Mouse (Mus musculus) megakaryocyte, embryonic 14.5 days (primary cell): Measurements from ENCODE around the gene Tmem235. TPM values are rescaled to one million over a fixed set of nuclear protein-coding genes. Genes with fewer than 3 reads are reported as not detected.
A peak's percentile ranks its signal among the peaks of the same experiment; 100 is the strongest.

Experiments
- H3K27me3 ChIP-seq: replicated peaks from 2 replicates; pipeline ENCODE3; 2012; ENCODE audit warnings: inconsistent platforms
- H3K36me3 ChIP-seq: replicated peaks from 2 replicates; pipeline ENCODE3; 2012; ENCODE audit warnings: low read length, inconsistent platforms, mixed read lengths
- H3K4me1 ChIP-seq: 2 replicates; pipeline ENCODE4 v1.6.1; 2012; ENCODE audit warnings: inconsistent platforms
- H3K4me3 ChIP-seq: replicated peaks from 2 replicates; pipeline ENCODE3; 2012; ENCODE audit warnings: moderate library complexity, mild to moderate bottlenecking, inconsistent platforms
- H3K9me3 ChIP-seq: 2 replicates; pipeline ENCODE4 v1.6.1; 2012; ENCODE audit warnings: inconsistent platforms
- FLI1 ChIP-seq: IDR thresholded peaks from 2 replicates; pipeline ENCODE4 v1.6.1; 2012; ENCODE audit warnings: low read length, inconsistent platforms, mixed read lengths
- GATA1 ChIP-seq: IDR thresholded peaks from 3 replicates; pipeline ENCODE4 v1.6.1; 2012; ENCODE audit warnings: mixed read lengths, low read length, inconsistent platforms, borderline replicate concordance
- polyA plus RNA-seq: library from polyadenylated mRNA; stranded (reverse); fragments of >175 nt; gene quantifications from 2 replicates; pipeline ENCODE4 v1.2.3, GENCODE M21; 2012; ENCODE audit warnings: low replicate concordance; ENCODE audit not compliant: insufficient read depth

The Tmem235 gene
- polyA plus RNA-seq, 1 experiment = 0.07 TPM

DNA sequence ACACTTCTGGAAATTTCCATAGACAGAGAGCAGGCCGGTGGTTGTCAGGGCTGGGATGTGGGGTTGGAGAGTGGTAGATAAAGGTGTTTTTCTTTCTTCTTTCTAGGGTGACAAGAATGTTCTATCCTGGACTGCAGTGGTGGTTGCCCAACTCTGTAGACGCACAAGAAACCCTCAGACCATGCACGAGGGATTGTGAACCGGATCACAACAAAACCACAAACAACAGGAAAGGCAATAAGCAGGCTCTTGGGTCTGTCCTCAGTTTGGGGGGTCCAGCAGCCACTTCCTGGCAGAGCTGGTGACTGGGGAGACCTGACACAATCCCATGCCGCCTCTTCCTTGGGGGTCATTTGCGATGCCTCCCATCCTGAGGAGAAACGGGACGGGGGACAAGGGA lies 48.8 kb downstream of the Tmem235 start:
- Histone ChIP-seq H3K9me3 (no peaks in the 10 kb centered on the region), H3K4me3 (no peak overlapping the region), H3K36me3 (no peaks in the 10 kb centered on the region), H3K4me1 (peaks cover 53% of the 10 kb centered on the region), H3K27me3 (peaks cover 25% of the 10 kb centered on the region)
- TF ChIP-seq GATA1 (no peak), FLI1 (no peak)

DNA sequence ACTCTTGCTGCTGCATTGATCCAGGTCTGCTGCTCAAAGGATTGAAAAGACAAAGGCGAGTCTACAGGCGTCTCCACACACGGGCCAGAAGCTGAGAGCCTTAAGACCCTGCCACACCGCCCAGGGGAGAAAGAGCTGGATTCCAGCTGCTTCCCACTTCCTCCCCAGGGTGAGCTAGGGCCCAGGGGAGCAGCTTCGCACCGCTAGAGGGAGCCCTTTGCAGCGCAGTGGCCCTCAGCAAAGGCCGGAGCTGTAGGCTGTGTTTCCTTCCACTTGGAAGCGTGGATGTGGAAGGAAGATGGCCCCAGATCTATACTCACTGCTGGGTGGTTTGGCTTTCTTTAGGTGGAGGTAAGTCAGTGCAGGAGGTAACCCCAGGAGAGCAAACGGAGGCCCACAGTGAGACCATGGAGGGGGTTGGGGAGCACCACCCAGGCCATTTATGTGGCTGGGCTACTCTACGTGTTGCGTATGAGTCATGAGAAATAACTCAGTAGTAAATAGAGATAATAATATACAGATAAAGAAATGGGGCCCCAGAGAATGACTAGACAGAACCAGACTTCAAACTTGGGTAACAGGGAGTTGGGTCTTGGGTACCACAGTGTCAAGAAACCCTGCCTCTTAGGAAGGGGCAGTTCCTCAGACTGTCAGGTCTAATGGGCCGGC lies 52.3 kb downstream of the Tmem235 start:
- Histone ChIP-seq H3K36me3 (peaks cover 7% of the 10 kb centered on the region), H3K9me3 (peaks cover 12% of the 10 kb centered on the region), H3K4me3 (peak overlapping the region; percentile 70), H3K27me3 (peaks cover 24% of the 10 kb centered on the region), H3K4me1 (peaks cover 57% of the 10 kb centered on the region)
- no peak for TF ChIP-seq FLI1
- TF ChIP-seq GATA1 = no peak

DNA sequence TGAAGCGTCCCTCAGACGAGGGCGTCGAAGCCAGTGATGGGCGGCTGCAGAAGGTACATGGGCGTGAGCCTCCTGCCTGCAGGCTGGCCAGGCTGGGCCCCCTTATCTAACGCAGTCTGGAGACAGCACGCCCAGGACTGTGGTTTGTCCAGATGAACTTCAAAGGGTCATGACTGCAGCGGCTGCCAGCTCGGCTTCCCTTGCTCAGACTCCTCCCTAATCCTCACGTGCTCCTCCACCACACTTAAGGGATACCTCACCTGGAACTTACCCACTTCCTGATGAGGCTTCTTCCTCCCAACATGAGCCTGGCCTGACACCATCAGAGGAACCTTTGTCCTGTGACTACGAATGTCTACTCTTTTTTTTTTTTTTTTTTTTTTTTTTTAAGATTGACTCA lies 54.0 kb downstream of the Tmem235 start:
- TF ChIP-seq GATA1 (no peak), FLI1 (no peak)
- Histone ChIP-seq H3K9me3 (peaks cover 12% of the 10 kb centered on the region), H3K36me3 (peaks cover 7% of the 10 kb centered on the region), H3K27me3 (peaks cover 38% of the 10 kb centered on the region), H3K4me3 (no peak overlapping the region), H3K4me1 (peaks cover 64% of the 10 kb centered on the region)

Other genes with a start within 250 kb of the Tmem235 start
- gene Tnrc6c, start 206.5 kb upstream of the Tmem235 start, polyA plus RNA-seq = 5.7 and 9.3 TPM in 2 replicates
- gene Tmc8, start 78.7 kb upstream of the Tmem235 start, polyA plus RNA-seq = 104 and 477 TPM in 2 replicates
- 78.2 and 118 TPM in 2 replicates for gene Tmc6, start 78.6 kb upstream of the Tmem235 start, polyA plus RNA-seq
- gene 6030468B19Rik, start 63.1 kb upstream of the Tmem235 start, polyA plus RNA-seq = 17.2 and 27.7 TPM in 2 replicates
- gene Gm20708, start 51.1 kb upstream of the Tmem235 start, polyA plus RNA-seq = not detected in 2 replicates
- gene Syngr2, start 51.1 kb upstream of the Tmem235 start, polyA plus RNA-seq = 89.2 and 120 TPM in 2 replicates
- 1.8 and 2.6 TPM in 2 replicates for gene Afmid, start 34.8 kb upstream of the Tmem235 start, polyA plus RNA-seq
- gene Tk1, start 34.7 kb upstream of the Tmem235 start, polyA plus RNA-seq = 12.9 and 17.2 TPM in 2 replicates
- 58.9 and 69.8 TPM in 2 replicates for gene Birc5, start 11.5 kb upstream of the Tmem235 start, polyA plus RNA-seq
- 6.0 and 6.4 TPM in 2 replicates for gene Tha1, start 12.7 kb downstream of the Tmem235 start, polyA plus RNA-seq
- gene Socs3, start 109.3 kb downstream of the Tmem235 start, polyA plus RNA-seq = 54.8 and 75.2 TPM in 2 replicates
- 16.0 and 43.0 TPM in 2 replicates for gene Pgs1, start 125.5 kb downstream of the Tmem235 start, polyA plus RNA-seq